Mouse (Mus musculus) ovary, postnatal 14 days (tissue): Measurements from ENCODE around the gene Mrps2.

ENCODE experiments used
- DNase-seq: peaks from one replicate; pipeline ENCODE4 v3.0.0; 2022; ENCODE audit warnings: low spot score

Gene Mrps2

GRCm38 (mm10) chr2:28467860-28468485, at the start of gene Mrps2:
TSS of gene Mrps2 (plus strand) at chr2:28468066.
- DNase-seq = peak; percentile 84

- DNase-seq = peak; percentile 87
Measured at GRCm38 (mm10) chr2:28419898-28420297, 48.0 kb upstream of the Mrps2 start.

GRCm38 (mm10) chr2:28423167-28423566, 44.7 kb upstream of the Mrps2 start:
- DNase-seq = peak; percentile 34

GRCm38 (mm10) chr2:28427226-28427625, 40.6 kb upstream of the Mrps2 start:
- DNase-seq = no peak

GRCm38 (mm10) chr2:28430846-28431245, 37.0 kb upstream of the Mrps2 start:
- DNase-seq = no peak

- no peak for DNase-seq
Measured at GRCm38 (mm10) chr2:28432811-28433210, 35.1 kb upstream of the Mrps2 start.

GRCm38 (mm10) chr2:28433512-28433911, 34.4 kb upstream of the Mrps2 start:
- no peak for DNase-seq

GRCm38 (mm10) chr2:28435401-28435800, 32.5 kb upstream of the Mrps2 start:
- DNase-seq = no peak

GRCm38 (mm10) chr2:28440842-28441241, 27.0 kb upstream of the Mrps2 start:
- DNase-seq = no peak

- DNase-seq = no peak
Measured at GRCm38 (mm10) chr2:28445082-28445481, 22.8 kb upstream of the Mrps2 start.

- DNase-seq = no peak
Measured at GRCm38 (mm10) chr2:28446181-28446514, 21.7 kb upstream of the Mrps2 start.

GRCm38 (mm10) chr2:28446515-28447314, 21.2 kb upstream of the Mrps2 start, which contains the start of gene Ppp1r26:
TSS of gene Ppp1r26 (plus strand) at chr2:28446800.
- DNase-seq = peak; percentile 33

- no peak for DNase-seq
Measured at GRCm38 (mm10) chr2:28447315-28447670, 20.6 kb upstream of the Mrps2 start.

GRCm38 (mm10) chr2:28451663-28452062, 16.2 kb upstream of the Mrps2 start:
- DNase-seq = no peak

GRCm38 (mm10) chr2:28453539-28453938, 14.3 kb upstream of the Mrps2 start:
- DNase-seq = no peak

GRCm38 (mm10) chr2:28456616-28457015, 11.2 kb upstream of the Mrps2 start:
- DNase-seq = no peak

- DNase-seq = no peak
Measured at GRCm38 (mm10) chr2:28463919-28464318, 3.9 kb upstream of the Mrps2 start.

- no peak for DNase-seq
Measured at GRCm38 (mm10) chr2:28464919-28465318, 2.9 kb upstream of the Mrps2 start.

GRCm38 (mm10) chr2:28465836-28466518, 1.9 kb upstream of the Mrps2 start, which contains the start of gene 1700007K13Rik:
TSS of gene 1700007K13Rik (minus strand) at chr2:28466332.
- DNase-seq = peak; percentile 53

GRCm38 (mm10) chr2:28468486-28469225, 790 bp downstream of the Mrps2 start:
- DNase-seq = no peak

GRCm38 (mm10) chr2:28469461-28469860, 1.6 kb downstream of the Mrps2 start:
- DNase-seq = no peak

GRCm38 (mm10) chr2:28470591-28470990, 2.7 kb downstream of the Mrps2 start:
- no peak for DNase-seq
